In genomic region chr9:25174614-25175013, GRCm38 (mm10) we compare ENCODE assay signal across 9 mouse cellular contexts. TPM values are rescaled to one million over a fixed set of nuclear protein-coding genes. Genes with fewer than 3 reads are reported as not detected.
DNase-seq lines count a peak whose midpoint lies in the region; ATAC-seq and TF ChIP-seq lines count a peak whose summit lies in the region.
"Had no signal": no experiment of that assay in that cellular context is flagged by ENCODE, and none has a peak within 500 bp of the region (broad histone marks: within the 10 kb centered on the region; RNA-seq: fewer than 3 reads in every experiment).

No protein-coding gene starts in this region.

- peak overlapping the region; percentile 86 for H3K27ac ChIP-seq in heart, embryonic 16.5 days (ENCODE audit: low read length)
- peak overlapping the region; percentile 45 for H3K27ac ChIP-seq in lung, postnatal 0 days (ENCODE audit: low read length)
- peak overlapping the region; percentile 55 for H3K27ac ChIP-seq in embryonic fibroblast, embryonic 13.5 days (ENCODE audit: insufficient read depth, low read length)
- H3K27ac ChIP-seq in stomach, embryonic 14.5 days (ENCODE audit: low read length): peak overlapping the region; percentile 39
- H3K27ac ChIP-seq: liver, embryonic 14.5 days had no signal

- DNase-seq in heart, adult 11 months: no peak
- DNase-seq in lung, postnatal 0 days (ENCODE audit: low spot score): peak; percentile 55
- no peak for DNase-seq in lung, adult 2 months
- no peak for DNase-seq in spleen, postnatal 10 days (ENCODE audit: low spot score in 2 of 2)
- no peak for DNase-seq in left cerebral cortex, postnatal 4 days

- TF ChIP-seq EP300 in lung, postnatal 0 days (IDR thresholded peaks at IDR 0.05): no peak

- no peaks in the 10 kb centered on the region for H3K27me3 ChIP-seq in heart, embryonic 16.5 days (ENCODE audit: control insufficient read depth, insufficient read depth, low read length)
- no peaks in the 10 kb centered on the region for H3K27me3 ChIP-seq in lung, postnatal 0 days (replicated peaks; ENCODE audit: insufficient read depth, low read length)
- no peaks in the 10 kb centered on the region for H3K27me3 ChIP-seq in stomach, embryonic 14.5 days (ENCODE audit: control insufficient read depth, insufficient read depth, low read length)

- intact Hi-C loops in left cerebral cortex, postnatal 4 days (cut with DNase I): loop anchor here (2.0 kb wide), 1 partner anchor 78 kb away; the partner anchor contains the start of gene Sept7

- no peak for TF ChIP-seq POLR2A in lung, adult 2 months (IDR thresholded peaks at IDR 0.05; ENCODE audit: borderline replicate concordance, extremely low read depth, low read depth, low read length)
- no peak for TF ChIP-seq POLR2A in embryonic fibroblast, embryonic 13.5 days (IDR thresholded peaks at IDR 0.05; ENCODE audit: low read depth, low read length)

- no peak overlapping the region for H3K4me3 ChIP-seq in heart, embryonic 16.5 days (ENCODE audit: low read length)
- no peak overlapping the region for H3K4me3 ChIP-seq in lung, postnatal 0 days (ENCODE audit: low read depth, low read length)
- H3K4me3 ChIP-seq in lung, adult 2 months (replicated peaks; ENCODE audit: extremely low read depth, low read depth, low read length): no peak overlapping the region
- H3K4me3 ChIP-seq in embryonic fibroblast, embryonic 13.5 days (ENCODE audit: insufficient read depth, low read length): no peak overlapping the region
- no peak overlapping the region for H3K4me3 ChIP-seq in stomach, embryonic 14.5 days (ENCODE audit: low read depth, low read length)

- H3K9me3 ChIP-seq in heart, embryonic 16.5 days (replicated peaks; ENCODE audit: control insufficient read depth, low read length): no peaks in the 10 kb centered on the region
- H3K9me3 ChIP-seq in lung, postnatal 0 days (ENCODE audit: low read length): no peaks in the 10 kb centered on the region
- H3K9me3 ChIP-seq in stomach, embryonic 14.5 days (ENCODE audit: control insufficient read depth, low read depth, low read length): no peaks in the 10 kb centered on the region

- peaks cover 33% of the 10 kb centered on the region for H3K4me1 ChIP-seq in heart, embryonic 16.5 days (ENCODE audit: control insufficient read depth, insufficient read depth, low read length)
- H3K4me1 ChIP-seq in lung, postnatal 0 days (ENCODE audit: insufficient read depth, low read depth, low read length): peaks cover 7% of the 10 kb centered on the region; the same call in 1 of the 2 replicates
- peaks cover 27% of the 10 kb centered on the region for H3K4me1 ChIP-seq in lung, adult 2 months (ENCODE audit: control insufficient read depth, insufficient read depth, low read length)
- peaks cover 3% of the 10 kb centered on the region; the same call in 1 of the 2 replicates for H3K4me1 ChIP-seq in embryonic fibroblast, embryonic 13.5 days (ENCODE audit: control insufficient read depth, insufficient read depth, low read length)
- H3K4me1 ChIP-seq in stomach, embryonic 14.5 days (ENCODE audit: control insufficient read depth, insufficient read depth, low read length): peaks cover 8% of the 10 kb centered on the region; the same call in 1 of the 2 replicates

- H3K9ac ChIP-seq in heart, embryonic 16.5 days (ENCODE audit: low read length): no peak overlapping the region
- H3K9ac ChIP-seq in lung, postnatal 0 days (replicated peaks; ENCODE audit: low read depth): no peak overlapping the region
- no peak overlapping the region for H3K9ac ChIP-seq in stomach, embryonic 14.5 days (replicated peaks; ENCODE audit: low read depth, low read length)
- H3K9ac ChIP-seq: liver, embryonic 14.5 days had no signal

- H3K4me2 ChIP-seq in heart, embryonic 16.5 days (ENCODE audit: low read depth, low read length): peak overlapping the region; percentile 37; the same call in 1 of the 2 replicates
- no peak overlapping the region; the same call in 1 of the 2 replicates for H3K4me2 ChIP-seq in lung, postnatal 0 days (replicated peaks; ENCODE audit: low read depth, low read length)
- H3K4me2 ChIP-seq in stomach, embryonic 14.5 days (replicated peaks; ENCODE audit: low read depth, low read length): no peak overlapping the region

- TF ChIP-seq CTCF in lung, postnatal 0 days (IDR thresholded peaks at IDR 0.05): no peak
- no peak for TF ChIP-seq CTCF in lung, adult 2 months (IDR thresholded peaks at IDR 0.05; ENCODE audit: insufficient read depth, low read length)
- no peak for TF ChIP-seq CTCF in embryonic fibroblast, embryonic 13.5 days (IDR thresholded peaks at IDR 0.05; ENCODE audit: borderline replicate concordance, insufficient read depth, low read length)

- H3K36me3 ChIP-seq in heart, embryonic 16.5 days (ENCODE audit: control insufficient read depth, insufficient read depth): no peaks in the 10 kb centered on the region
- H3K36me3 ChIP-seq in lung, postnatal 0 days (ENCODE audit: insufficient read depth, low read length): no peaks in the 10 kb centered on the region
- no peaks in the 10 kb centered on the region for H3K36me3 ChIP-seq in stomach, embryonic 14.5 days (ENCODE audit: control insufficient read depth, insufficient read depth, low read length)

- 44% methylated on average over 5 of the region's 5 CpGs for WGBS in heart, embryonic 16.5 days
- WGBS in lung, postnatal 0 days: 43% methylated on average over 5 of the region's 5 CpGs
- WGBS in lung, adult 2 months: 43% methylated on average over 5 of the region's 5 CpGs
- 39% methylated on average over 5 of the region's 5 CpGs for WGBS in stomach, embryonic 14.5 days

- no peak for ATAC-seq in heart, embryonic 16.5 days (replicated peaks; ENCODE audit: extremely low read depth, insufficient read depth, low FRiP score)
- ATAC-seq in lung, postnatal 0 days: no peak
- ATAC-seq in stomach, embryonic 14.5 days (ENCODE audit: insufficient number of reproducible peaks, insufficient read depth, low FRiP score, low read depth): no peak

RNA-seq across cellular contexts. Expression of gene Herpud2, which starts 23.0 kb away (rescaled TPM):
- polyA plus RNA-seq in heart, embryonic 16.5 days (2015; fragmentation: Nextera tagmentation; extraction: Ambion mirVana): 30.7 and 31.7 TPM in 2 replicates
- polyA plus RNA-seq in lung, postnatal 0 days (2015; fragmentation: Nextera tagmentation; extraction: Ambion mirVana): 36.2 and 39.3 TPM in 2 replicates
- polyA plus RNA-seq in lung, adult 2 months (2012; rRNA removed): 41.7 and 56.8 TPM in 2 replicates
- polyA plus RNA-seq in embryonic fibroblast, embryonic 13.5 days (2011; ENCODE audit: insufficient read length, low read depth, missing spikeins): 52.9 and 62.1 TPM in 2 replicates
- polyA plus RNA-seq in stomach, embryonic 14.5 days (2014; fragmentation: Nextera tagmentation; extraction: Ambion mirVana): 32.4 and 34.2 TPM in 2 replicates
- 10 to 100 TPM; 46.9 TPM for total RNA-seq in left cerebral cortex, postnatal 4 days (2021)
